16 mouse cellular contexts compared by ENCODE assay signal in the genomic region with DNA sequence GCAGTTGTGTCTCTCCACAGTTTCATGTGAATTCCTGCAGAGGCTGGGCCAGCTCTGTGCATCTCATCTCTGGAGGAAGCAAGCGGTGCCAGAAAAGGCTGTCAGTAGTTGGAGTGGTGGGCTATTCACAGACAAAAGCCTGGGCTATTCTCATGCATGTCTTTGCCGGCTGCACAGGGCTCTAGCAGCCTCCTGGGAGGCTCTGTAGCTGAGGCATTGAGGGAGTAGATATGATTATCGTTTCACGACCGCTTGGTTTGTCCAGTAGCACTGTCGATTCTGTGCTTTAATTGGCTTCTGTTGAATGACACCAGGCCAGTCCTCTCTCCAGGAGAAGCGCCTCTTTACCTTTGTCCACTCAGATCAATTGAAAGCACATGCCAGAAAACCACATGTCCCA. TPM values are rescaled to one million over a fixed set of nuclear protein-coding genes. Genes with fewer than 3 reads are reported as not detected.
DNase-seq lines count a peak whose midpoint lies in the region; ATAC-seq and TF ChIP-seq lines count a peak whose summit lies in the region.
"Had no signal": no experiment of that assay in that cellular context is flagged by ENCODE, and none has a peak within 500 bp of the region (broad histone marks: within the 10 kb centered on the region; RNA-seq: fewer than 3 reads in every experiment).

No protein-coding gene starts in this region.

- ATAC-seq in forebrain, embryonic 14.5 days = peak; percentile 78
- peak; percentile 71 for ATAC-seq in hindbrain, postnatal 0 days
- ATAC-seq in neural tube, embryonic 14.5 days (ENCODE audit: low read depth) = peak; percentile 52; the same call in 1 of the 2 replicates
- ATAC-seq in granulocyte monocyte progenitor cell, adult 5-6 weeks (replicated peaks; ENCODE audit: poor library complexity, severe bottlenecking) = no peak
- ATAC-seq: Patski had no signal

- no peaks in the 10 kb centered on the region for H3K36me3 ChIP-seq in forebrain, embryonic 14.5 days (ENCODE audit: control insufficient read depth, insufficient read depth, low read length)
- no peaks in the 10 kb centered on the region for H3K36me3 ChIP-seq in hindbrain, postnatal 0 days (ENCODE audit: insufficient read depth, low read length)
- H3K36me3 ChIP-seq in neural tube, embryonic 14.5 days (ENCODE audit: control insufficient read depth, insufficient read depth, low read length) = no peaks in the 10 kb centered on the region
- H3K36me3 ChIP-seq: kidney, embryonic 15.5 days; limb, embryonic 10.5 days had no signal

- H3K9ac ChIP-seq in forebrain, embryonic 14.5 days (ENCODE audit: low read length) = peak overlapping the region; percentile 13
- no peak overlapping the region for H3K9ac ChIP-seq in hindbrain, postnatal 0 days (replicated peaks; ENCODE audit: low read length)
- H3K9ac ChIP-seq in neural tube, embryonic 14.5 days (replicated peaks; ENCODE audit: low read depth, low read length) = no peak overlapping the region
- H3K9ac ChIP-seq: kidney, embryonic 15.5 days; liver, embryonic 14.5 days had no signal

- no peak for TF ChIP-seq CTCF in hindbrain, postnatal 0 days (IDR thresholded peaks at IDR 0.05; ENCODE audit: low read depth)

- H3K9me3 ChIP-seq in forebrain, embryonic 14.5 days (replicated peaks; ENCODE audit: control insufficient read depth, low read length) = no peaks in the 10 kb centered on the region
- H3K9me3 ChIP-seq in hindbrain, postnatal 0 days (ENCODE audit: low read length) = no peaks in the 10 kb centered on the region
- no peaks in the 10 kb centered on the region for H3K9me3 ChIP-seq in neural tube, embryonic 14.5 days (ENCODE audit: control insufficient read depth, low read length)
- H3K9me3 ChIP-seq: kidney, embryonic 15.5 days; limb, embryonic 10.5 days had no signal

- peak overlapping the region; percentile 55 for H3K27ac ChIP-seq in forebrain, embryonic 14.5 days (ENCODE audit: low read depth, low read length)
- 0 out of 2 replicates have a peak overlapping the region, but pooled peaks have one; percentile 41 for H3K27ac ChIP-seq in hindbrain, postnatal 0 days
- H3K27ac ChIP-seq in neural tube, embryonic 14.5 days (ENCODE audit: low read depth, low read length) = peak overlapping the region; percentile 66
- H3K27ac ChIP-seq: kidney, embryonic 15.5 days; limb, embryonic 10.5 days; liver, embryonic 14.5 days had no signal

- no peaks in the 10 kb centered on the region for H3K27me3 ChIP-seq in forebrain, embryonic 14.5 days (replicated peaks; ENCODE audit: control insufficient read depth, insufficient read depth, low read length)
- no peaks in the 10 kb centered on the region for H3K27me3 ChIP-seq in hindbrain, postnatal 0 days (ENCODE audit: insufficient read depth, low read length)
- no peaks in the 10 kb centered on the region for H3K27me3 ChIP-seq in neural tube, embryonic 14.5 days (ENCODE audit: control insufficient read depth, insufficient read depth, low read length)
- H3K27me3 ChIP-seq: kidney, embryonic 15.5 days; Patski had no signal

- WGBS in forebrain, embryonic 14.5 days = 3% methylated on average over 7 of the region's 7 CpGs
- WGBS in hindbrain, postnatal 0 days = 12% methylated on average over 7 of the region's 7 CpGs
- WGBS in neural tube, embryonic 14.5 days = 9% methylated on average over 7 of the region's 7 CpGs

- H3K4me1 ChIP-seq in forebrain, embryonic 14.5 days (ENCODE audit: control insufficient read depth, insufficient read depth, low read length) = peaks cover 29% of the 10 kb centered on the region
- 0 out of 2 replicates have a peak, but pooled peaks cover 7% of the 10 kb centered on the region for H3K4me1 ChIP-seq in hindbrain, postnatal 0 days (ENCODE audit: insufficient read depth, low read length)
- H3K4me1 ChIP-seq in neural tube, embryonic 14.5 days (ENCODE audit: control insufficient read depth, insufficient read depth, low read length) = peaks cover 5% of the 10 kb centered on the region; the same call in 1 of the 2 replicates
- H3K4me1 ChIP-seq: kidney, embryonic 15.5 days; limb, embryonic 10.5 days had no signal

- peak; percentile 58 for DNase-seq in retina, embryonic 14.5 days (ENCODE audit: low spot score)
- no peak for DNase-seq in retina, postnatal 1 day
- DNase-seq in forebrain, embryonic 14.5 days (ENCODE audit: low spot score) = peak; percentile 85
- DNase-seq in hindbrain, postnatal 0 days (ENCODE audit: low spot score) = peak; percentile 62
- DNase-seq in urinary bladder, postnatal 10 days (ENCODE audit: low spot score) = no peak
- DNase-seq in left cerebral cortex, adult 18-20 months (ENCODE audit: low spot score in 2 of 2) = no peak
- DNase-seq: adrenal gland, postnatal 10 days; heart, adult 18-20 months; lung, postnatal 36 days had no signal

- peak overlapping the region; percentile 16; the same call in 1 of the 2 replicates for H3K4me2 ChIP-seq in forebrain, embryonic 14.5 days (ENCODE audit: low read length)
- H3K4me2 ChIP-seq in hindbrain, postnatal 0 days (ENCODE audit: low read depth, low read length) = peak overlapping the region; percentile 35; the same call in 1 of the 2 replicates
- H3K4me2 ChIP-seq in neural tube, embryonic 14.5 days (ENCODE audit: low read depth, low read length) = no peak overlapping the region; the same call in 1 of the 2 replicates
- H3K4me2 ChIP-seq: kidney, embryonic 15.5 days had no signal

- H3K4me3 ChIP-seq in forebrain, embryonic 14.5 days (ENCODE audit: low read depth, low read length) = no peak overlapping the region
- H3K4me3 ChIP-seq in hindbrain, postnatal 0 days (ENCODE audit: low read length) = no peak overlapping the region
- H3K4me3 ChIP-seq in neural tube, embryonic 14.5 days (ENCODE audit: low read depth, low read length) = no peak overlapping the region
- H3K4me3 ChIP-seq: kidney, embryonic 15.5 days; limb, embryonic 10.5 days had no signal

RNA-seq across cellular contexts. Expression of a gene that starts 9.8 kb away (rescaled TPM):
- 4.2 and 5.1 TPM in 2 replicates for polyA plus RNA-seq in forebrain, embryonic 14.5 days (2014; fragmentation: Nextera tagmentation; extraction: Ambion mirVana)
- 3.2 and 4.3 TPM in 2 replicates for total RNA-seq in hindbrain, postnatal 0 days (2014; rRNA removed)
- 1.9 and 2.4 TPM in 2 replicates for polyA plus RNA-seq in hindbrain, postnatal 0 days (2015; fragmentation: Nextera tagmentation; extraction: Ambion mirVana)
- 4.9 and 6.4 TPM in 2 replicates for polyA plus RNA-seq in neural tube, embryonic 14.5 days (2014; fragmentation: Nextera tagmentation; extraction: Ambion mirVana)
- under 1 TPM; 0.37 to 0.67 TPM for total RNA-seq in left cerebral cortex, adult 18-20 months (2021)
- not detected in 2 replicates for total RNA-seq in granulocyte monocyte progenitor cell, adult 5-6 weeks (2014; fragmentation: Nextera tagmentation)
- total RNA-seq in granulocyte monocyte progenitor cell, adult 5-6 weeks (2017) = not detected in 2 replicates
- total RNA-seq: hematopoietic stem cell, adult 5-6 weeks had no signal

RNA-seq across cellular contexts. Expression of a gene that starts 57.9 kb away (rescaled TPM):
- 40.7 and 53.0 TPM in 2 replicates for polyA plus RNA-seq in forebrain, embryonic 14.5 days (2014; fragmentation: Nextera tagmentation; extraction: Ambion mirVana)
- 91.1 and 101 TPM in 2 replicates for total RNA-seq in hindbrain, postnatal 0 days (2014; rRNA removed)
- 48.2 TPM in 2 replicates for polyA plus RNA-seq in hindbrain, postnatal 0 days (2015; fragmentation: Nextera tagmentation; extraction: Ambion mirVana)
- polyA plus RNA-seq in neural tube, embryonic 14.5 days (2014; fragmentation: Nextera tagmentation; extraction: Ambion mirVana) = 57.5 and 59.0 TPM in 2 replicates
- total RNA-seq in left cerebral cortex, adult 18-20 months (2021) = 10 to 100 TPM; 93.4 to 97.3 TPM
- 59.3 and 60.5 TPM in 2 replicates for total RNA-seq in granulocyte monocyte progenitor cell, adult 5-6 weeks (2014; fragmentation: Nextera tagmentation)
- total RNA-seq in granulocyte monocyte progenitor cell, adult 5-6 weeks (2017) = 55.8 TPM in 2 replicates

Comparison
In these comparisons a context has a peak if more than half of its experiments do, and no peak if none do; other contexts are left out.
1. DNase-seq: peak in retina, embryonic 14.5 days (single experiment), forebrain, embryonic 14.5 days (single experiment) and hindbrain, postnatal 0 days (single experiment); none in retina, postnatal 1 day (single experiment), urinary bladder, postnatal 10 days (single experiment) and left cerebral cortex, adult 18-20 months (0 of 2).
2. Peak in every context shown above with its lines, with median percentiles within 50 percentile points of each other: H3K27ac ChIP-seq.